Mouse (Mus musculus) heart, embryonic 10.5 days (tissue): ENCODE results near the gene Mapk8. TPM values are rescaled to one million over a fixed set of nuclear protein-coding genes. Genes with fewer than 3 reads are reported as not detected.
"Not testable (repeated sequence)": the region's sequence is repeated elsewhere in the genome, so short reads cannot be mapped to it uniquely, and the experiment has no call there.

Experiments
- DNase-seq: peaks from one replicate; pipeline ENCODE4 v3.0.0-alpha.2; 2017; ENCODE audit warnings: low spot score
- H3K27ac ChIP-seq: fragments of 300-500 bp; sonication (generic); 2 replicates; pipeline ENCODE4 v1.5.1; 2016; ENCODE audit warnings: mild to moderate bottlenecking
- H3K27me3 ChIP-seq: fragments of 300-500 bp; sonication (generic); 2 replicates; pipeline ENCODE4 v1.6.1; 2016; ENCODE audit warnings: mild to moderate bottlenecking; ENCODE audit not compliant: poor library complexity, insufficient read depth, severe bottlenecking
- H3K36me3 ChIP-seq: fragments of 300-500 bp; sonication (generic); 2 replicates; pipeline ENCODE4 v1.6.1; 2016; ENCODE audit warnings: mild to moderate bottlenecking, moderate library complexity
- H3K4me1 ChIP-seq: fragments of 300-500 bp; sonication (generic); 2 replicates; pipeline ENCODE4 v1.6.1; 2016; ENCODE audit warnings: mild to moderate bottlenecking
- H3K4me3 ChIP-seq: fragments of 300-500 bp; sonication (generic); 2 replicates; pipeline ENCODE4 v1.5.1; 2016; ENCODE audit warnings: mild to moderate bottlenecking, moderate library complexity
- H3K9me3 ChIP-seq: fragments of 300-500 bp; sonication (generic); 2 replicates; pipeline ENCODE4 v1.6.1; 2016; ENCODE audit warnings: mild to moderate bottlenecking, moderate library complexity
- WGBS: fragments of 180-500 bp; shearing (Covaris S2); methylation state at CpG from one replicate; pipeline ENCODE4 v1.1.7; 2016; 5-methylcytosine and 5-hydroxymethylcytosine counted together
- polyA plus RNA-seq: library from polyadenylated mRNA; unstranded; fragments of >200 nt; fragmentation: Nextera tagmentation; extraction: Ambion mirVana; gene quantifications from 2 replicates; pipeline ENCODE4 v1.2.1, GENCODE M21; 2016

Mapk8 gene
- polyA plus RNA-seq, 1 experiment from 2014 or later = 19.0 TPM

DNA sequence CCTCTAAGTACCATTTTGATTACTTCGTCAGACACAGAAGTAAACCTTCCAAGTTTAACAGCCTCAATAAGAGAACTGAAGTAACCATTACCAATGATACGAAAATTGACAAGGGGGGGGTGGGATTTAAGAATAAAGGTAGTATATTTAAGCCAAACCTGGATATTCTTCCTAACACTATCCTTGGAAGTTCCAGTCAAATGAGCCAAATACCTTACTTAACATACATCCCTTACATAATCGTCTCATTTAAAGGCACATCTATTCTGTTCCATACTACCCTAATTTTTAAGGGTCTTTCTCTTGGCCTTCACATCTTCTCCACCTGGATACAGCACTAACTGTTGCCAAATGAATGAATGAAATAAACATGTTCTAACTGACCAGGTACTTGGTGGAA, 996 bp downstream of the Mapk8 start:
- WGBS = 51% methylated on average over 3 of the region's 3 CpGs
- no peak for DNase-seq
- peak overlapping the region; percentile 90 for H3K4me3 ChIP-seq
- H3K27me3 ChIP-seq = peaks cover 21% of the 10 kb centered on the region
- peaks cover 26% of the 10 kb centered on the region for H3K4me1 ChIP-seq
- no peaks in the 10 kb centered on the region for H3K36me3 ChIP-seq
- H3K27ac ChIP-seq = peak overlapping the region; percentile 99
- H3K9me3 ChIP-seq = no peaks in the 10 kb centered on the region

- peaks cover 26% of the 10 kb centered on the region for H3K4me1 ChIP-seq
- no peak overlapping the region for H3K4me3 ChIP-seq
- no peak for DNase-seq
- 57% methylated on average over 2 of the region's 2 CpGs for WGBS
- H3K27ac ChIP-seq = no peak overlapping the region
- H3K27me3 ChIP-seq = peaks cover 4% of the 10 kb centered on the region
- no peaks in the 10 kb centered on the region for H3K9me3 ChIP-seq
- no peaks in the 10 kb centered on the region for H3K36me3 ChIP-seq
Observed at GRCm38 (mm10) chr14:33443780-33444179, 3.2 kb downstream of the Mapk8 start.

- DNase-seq, H3K27me3 ChIP-seq, H3K4me1 ChIP-seq, H3K27ac ChIP-seq, H3K4me3 ChIP-seq: not testable (repeated sequence)
- Histone ChIP-seq H3K36me3 (peaks cover 14% of the 10 kb centered on the region), H3K9me3 (peaks cover 11% of the 10 kb centered on the region)
- WGBS = 89% methylated on average over 4 of the region's 4 CpGs
Observed at GRCm38 (mm10) chr14:33432485-33432884, 14.5 kb downstream of the Mapk8 start.

GRCm38 (mm10) chr14:33424124-33424523, 22.8 kb downstream of the Mapk8 start:
- H3K4me3 ChIP-seq = no peak overlapping the region
- peaks cover 7% of the 10 kb centered on the region; the same call in 1 of the 2 replicates for H3K4me1 ChIP-seq
- no peak for DNase-seq

GRCm38 (mm10) chr14:33423003-33423402, 24.0 kb downstream of the Mapk8 start:
- Histone ChIP-seq H3K4me3 (no peak overlapping the region), H3K27ac (no peak overlapping the region), H3K27me3 (no peaks in the 10 kb centered on the region), H3K36me3 (0 out of 2 replicates have a peak, but pooled peaks cover 5% of the 10 kb centered on the region), H3K4me1 (peaks cover 7% of the 10 kb centered on the region; the same call in 1 of the 2 replicates), H3K9me3 (no peaks in the 10 kb centered on the region)
- DNase-seq = no peak
- WGBS = 88% methylated on average over 1 of the region's 1 CpGs

More at GRCm38 (mm10) chr14:33424124-33424523, 22.8 kb downstream of the Mapk8 start:
- Histone ChIP-seq H3K36me3 (0 out of 2 replicates have a peak, but pooled peaks cover 5% of the 10 kb centered on the region), H3K27me3 (no peaks in the 10 kb centered on the region), H3K27ac (no peak overlapping the region), H3K9me3 (no peaks in the 10 kb centered on the region)

DNA sequence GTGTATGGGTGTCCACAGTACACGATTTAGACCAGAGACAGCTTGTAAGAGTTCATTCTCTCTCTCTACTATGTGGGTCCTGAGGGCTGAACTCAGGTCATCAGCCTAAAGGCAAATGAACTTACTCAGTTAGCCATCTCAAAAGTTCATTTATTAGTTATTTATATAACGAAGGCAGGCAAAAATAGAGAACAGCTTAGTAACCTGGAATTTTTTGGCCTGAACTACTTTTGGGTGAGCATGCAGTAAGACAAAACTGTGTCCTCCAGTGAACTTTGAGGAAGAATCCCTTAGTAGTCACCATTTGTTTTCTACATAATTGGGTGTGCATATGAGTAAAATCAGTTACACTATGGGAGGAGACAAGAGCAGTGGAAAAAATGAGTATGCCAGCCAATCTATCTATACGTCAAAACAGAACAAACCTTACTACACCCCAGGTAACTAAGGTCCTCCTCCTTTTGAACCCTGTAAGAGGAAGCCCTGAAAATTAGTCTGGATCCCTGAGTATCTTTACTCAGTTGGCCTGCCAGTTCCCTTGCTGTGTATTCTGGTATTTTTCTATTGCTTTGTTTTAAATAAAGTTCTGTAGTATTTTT, 28.5 kb downstream of the Mapk8 start:
- no peaks in the 10 kb centered on the region for H3K9me3 ChIP-seq
- no peak for DNase-seq
- no peak overlapping the region for H3K4me3 ChIP-seq
- 92% methylated on average over 3 of the region's 3 CpGs for WGBS
- H3K4me1 ChIP-seq = peaks cover 7% of the 10 kb centered on the region; the same call in 1 of the 2 replicates
- no peak overlapping the region for H3K27ac ChIP-seq
- H3K27me3 ChIP-seq = no peaks in the 10 kb centered on the region
- no peaks in the 10 kb centered on the region for H3K36me3 ChIP-seq

DNA sequence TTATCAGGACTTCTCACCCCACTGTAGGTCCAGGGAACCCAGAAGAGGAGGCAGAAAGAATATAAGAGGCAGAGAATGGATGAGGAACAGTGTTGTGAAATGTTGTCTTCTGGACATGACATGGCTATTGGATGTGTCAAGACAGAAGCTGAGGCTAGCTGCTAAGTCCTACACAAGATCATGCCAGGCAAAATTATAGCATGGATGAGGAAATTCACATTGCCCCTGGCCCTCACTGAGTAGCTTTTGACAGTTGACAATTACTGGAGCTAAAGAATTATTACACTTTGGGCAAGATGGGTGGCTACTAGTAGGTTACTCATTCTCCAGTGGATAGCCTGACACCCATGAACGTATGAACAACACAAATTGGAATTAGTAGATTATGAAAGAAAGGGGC, 31.2 kb downstream of the Mapk8 start:
- DNase-seq = no peak
- H3K27me3 ChIP-seq = no peaks in the 10 kb centered on the region
- H3K4me3 ChIP-seq = no peak overlapping the region
- 82% methylated on average over 1 of the region's 1 CpGs for WGBS
- peaks cover 5% of the 10 kb centered on the region; the same call in 1 of the 2 replicates for H3K4me1 ChIP-seq
- no peak overlapping the region for H3K27ac ChIP-seq
- no peaks in the 10 kb centered on the region for H3K9me3 ChIP-seq
- 0 out of 2 replicates have a peak, but pooled peaks cover 5% of the 10 kb centered on the region for H3K36me3 ChIP-seq

GRCm38 (mm10) chr14:33402331-33402730, 44.6 kb downstream of the Mapk8 start:
- no peaks in the 10 kb centered on the region for H3K9me3 ChIP-seq
- no peak overlapping the region for H3K27ac ChIP-seq
- WGBS = 90% methylated on average over 1 of the region's 1 CpGs
- H3K4me3 ChIP-seq = no peak overlapping the region
- H3K4me1 ChIP-seq = no peaks in the 10 kb centered on the region
- DNase-seq = no peak
- peaks cover 13% of the 10 kb centered on the region for H3K36me3 ChIP-seq
- H3K27me3 ChIP-seq = no peaks in the 10 kb centered on the region

- Histone ChIP-seq H3K27ac (no peak overlapping the region), H3K4me1 (no peaks in the 10 kb centered on the region), H3K4me3 (no peak overlapping the region), H3K36me3 (peaks cover 13% of the 10 kb centered on the region), H3K27me3 (no peaks in the 10 kb centered on the region), H3K9me3 (no peaks in the 10 kb centered on the region)
- DNase-seq = no peak
- 91% methylated on average over 3 of the region's 3 CpGs for WGBS
Observed at GRCm38 (mm10) chr14:33400019-33400418, 46.9 kb downstream of the Mapk8 start.

DNA sequence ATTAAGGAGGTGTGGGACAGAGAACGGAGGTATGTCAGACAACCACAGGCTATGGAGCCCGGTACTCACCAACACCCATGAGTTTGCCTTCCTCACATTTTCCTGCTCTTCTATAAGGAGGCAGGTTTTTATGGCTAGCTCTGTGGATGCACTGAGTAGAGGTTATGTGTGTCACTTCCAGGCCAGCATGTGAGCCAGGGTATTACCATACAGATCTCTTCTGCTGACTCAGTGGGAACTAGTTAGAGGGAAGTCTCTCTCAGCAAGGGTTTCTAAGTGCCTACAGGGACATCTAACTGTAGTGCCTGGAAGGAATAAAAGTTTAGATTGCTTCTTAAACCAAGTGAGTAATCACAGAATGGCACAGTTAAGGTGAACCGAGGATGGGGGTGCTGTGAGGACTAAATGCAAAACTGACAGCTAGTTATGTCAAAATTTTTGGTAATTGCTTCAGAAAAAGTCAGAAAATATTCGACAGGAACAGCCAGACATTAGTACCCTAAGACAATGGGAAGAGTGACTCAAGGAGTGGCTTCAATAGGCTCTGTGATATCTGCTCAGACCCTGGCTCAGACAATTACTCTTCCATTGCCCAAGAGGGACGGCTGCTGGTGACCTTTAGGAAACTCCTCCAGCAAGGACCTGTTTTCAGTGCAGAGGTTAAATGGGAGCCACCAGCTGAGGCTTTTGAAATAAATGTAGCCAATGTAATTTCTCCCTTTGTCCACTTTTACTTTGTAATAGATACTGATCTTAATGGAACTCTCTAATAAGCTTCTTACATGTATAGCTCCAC, 48.7 kb downstream of the Mapk8 start:
- H3K9me3 ChIP-seq = no peaks in the 10 kb centered on the region
- no peak overlapping the region for H3K4me3 ChIP-seq
- H3K36me3 ChIP-seq = peaks cover 13% of the 10 kb centered on the region
- no peaks in the 10 kb centered on the region for H3K27me3 ChIP-seq
- DNase-seq = no peak
- 84% methylated on average over 5 of the region's 5 CpGs for WGBS
- no peak overlapping the region for H3K27ac ChIP-seq
- H3K4me1 ChIP-seq = no peaks in the 10 kb centered on the region

DNA sequence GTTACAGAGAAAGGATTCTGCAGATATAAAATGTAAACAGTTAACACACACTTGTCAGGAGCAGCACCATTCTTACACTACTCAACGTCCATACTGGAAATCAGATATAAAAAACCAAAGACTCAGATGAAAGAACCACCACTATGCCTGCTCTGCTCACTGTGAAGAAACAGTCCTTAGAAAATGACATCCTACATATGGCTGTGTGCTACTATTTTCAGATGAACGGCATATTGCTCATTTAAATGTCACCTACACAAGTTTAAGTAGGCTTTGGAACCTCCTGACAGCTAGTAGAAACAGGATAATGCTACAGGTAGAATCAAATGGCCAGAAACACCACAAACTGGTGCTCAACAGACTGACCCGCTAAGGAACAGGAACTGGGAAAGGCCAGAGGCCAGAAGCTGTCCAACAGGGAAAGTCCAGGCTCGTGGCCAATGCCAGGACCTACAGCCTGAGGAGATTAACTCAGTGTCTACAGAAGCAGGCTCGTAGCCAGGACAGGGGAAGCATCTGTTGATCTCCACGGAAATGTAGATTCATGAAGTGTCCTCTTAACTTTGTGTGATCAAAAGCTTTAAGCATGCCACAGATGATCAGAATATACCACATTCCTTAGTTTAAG, 66.0 kb downstream of the Mapk8 start:
- no peaks in the 10 kb centered on the region for H3K9me3 ChIP-seq
- no peaks in the 10 kb centered on the region for H3K27me3 ChIP-seq
- H3K4me3 ChIP-seq = no peak overlapping the region
- DNase-seq = no peak
- H3K36me3 ChIP-seq = peaks cover 35% of the 10 kb centered on the region
- H3K27ac ChIP-seq = no peak overlapping the region
- H3K4me1 ChIP-seq = no peaks in the 10 kb centered on the region
- 84% methylated on average over 6 of the region's 6 CpGs for WGBS

- Histone ChIP-seq H3K4me1 (no peaks in the 10 kb centered on the region), H3K36me3 (peaks cover 28% of the 10 kb centered on the region), H3K27me3 (no peaks in the 10 kb centered on the region), H3K27ac (no peak overlapping the region), H3K9me3 (no peaks in the 10 kb centered on the region), H3K4me3 (no peak overlapping the region)
- DNase-seq = no peak
- 82% methylated on average over 5 of the region's 5 CpGs for WGBS
Observed at GRCm38 (mm10) chr14:33378723-33379122, 68.2 kb downstream of the Mapk8 start.

GRCm38 (mm10) chr14:33377211-33377610, 69.7 kb downstream of the Mapk8 start:
- 88% methylated on average over 3 of the region's 3 CpGs for WGBS
- H3K27ac ChIP-seq = no peak overlapping the region
- peaks cover 14% of the 10 kb centered on the region for H3K36me3 ChIP-seq
- no peak overlapping the region for H3K4me3 ChIP-seq
- H3K27me3 ChIP-seq = no peaks in the 10 kb centered on the region
- no peaks in the 10 kb centered on the region for H3K4me1 ChIP-seq
- no peaks in the 10 kb centered on the region for H3K9me3 ChIP-seq
- DNase-seq = no peak
